Mouse (Mus musculus) megakaryocyte-erythroid progenitor cell, adult 5-6 weeks (primary cell): ENCODE measurements at regions not wholly inside any gene's neighbourhood (a gene's known extent, or its start where the extent isn't known, plus 50 kb on each side); places are given as distances from the start of the nearest gene placed in this dataset.

ENCODE experiments used
- ATAC-seq: replicated peaks from 2 replicates; pipeline ENCODE4 v1.8.0; 2016; ENCODE audit warnings: mild to moderate bottlenecking, inconsistent platforms; ENCODE audit not compliant: severe bottlenecking, poor library complexity, low FRiP score, low TSS enrichment

DNA sequence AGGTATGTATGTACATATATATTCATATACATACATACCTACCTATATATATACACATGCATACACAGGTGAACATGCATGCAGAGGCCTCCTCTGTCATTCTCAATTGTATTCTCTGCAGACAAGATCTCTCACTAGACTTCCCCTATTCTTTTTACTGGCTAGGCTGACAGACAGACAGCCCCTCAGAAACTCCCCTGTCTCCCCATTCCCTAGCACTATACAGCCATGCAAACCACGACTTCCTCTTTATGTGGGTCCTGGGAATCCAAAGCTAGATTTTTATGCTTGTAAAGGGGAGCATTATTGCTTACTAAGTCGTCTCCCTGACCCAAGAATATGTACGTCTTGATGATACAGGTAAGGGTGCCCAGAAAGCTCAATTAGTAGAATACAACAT is 86.9 kb downstream of the Fam124b start:
- no peak for ATAC-seq

DNA sequence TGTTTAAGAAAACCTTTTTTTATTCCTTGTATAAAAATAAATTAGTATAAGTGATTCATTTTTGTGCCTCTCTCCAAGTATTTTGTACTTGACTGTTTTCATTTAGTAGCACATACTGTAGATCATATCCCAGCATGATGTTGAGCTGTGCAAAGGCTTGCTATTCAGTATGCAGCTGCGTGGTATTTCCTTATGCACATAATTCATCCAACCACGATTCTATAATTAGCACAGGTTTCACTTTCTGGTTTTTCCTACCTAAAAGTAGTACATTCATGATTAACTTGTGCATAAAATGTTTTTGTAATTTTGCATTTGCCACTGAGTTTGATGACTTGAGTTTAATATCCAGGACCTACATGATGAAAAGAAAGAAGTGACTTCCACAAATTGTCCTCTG is 94.3 kb downstream of the Fam124b start:
- no peak for ATAC-seq

DNA sequence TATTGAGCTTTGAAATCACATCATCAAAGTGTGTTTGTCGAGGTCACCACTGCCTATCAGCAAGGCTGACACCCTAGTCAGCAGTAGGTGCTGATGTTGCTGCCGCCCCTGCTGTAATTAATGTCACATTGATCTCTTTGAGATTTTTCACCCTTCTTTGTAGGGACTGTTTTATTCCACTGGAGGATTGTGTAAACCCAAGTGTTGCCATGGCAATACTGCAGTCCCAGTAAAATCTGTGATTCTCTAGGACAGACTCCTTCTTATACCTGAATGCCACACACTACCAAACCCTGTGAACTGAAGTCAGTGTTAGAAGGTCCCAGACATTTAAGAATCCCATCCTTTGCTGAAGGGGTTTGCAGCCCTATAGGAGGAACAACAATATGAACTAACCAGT is 102.4 kb downstream of the Fam124b start:
- no peak for ATAC-seq

DNA sequence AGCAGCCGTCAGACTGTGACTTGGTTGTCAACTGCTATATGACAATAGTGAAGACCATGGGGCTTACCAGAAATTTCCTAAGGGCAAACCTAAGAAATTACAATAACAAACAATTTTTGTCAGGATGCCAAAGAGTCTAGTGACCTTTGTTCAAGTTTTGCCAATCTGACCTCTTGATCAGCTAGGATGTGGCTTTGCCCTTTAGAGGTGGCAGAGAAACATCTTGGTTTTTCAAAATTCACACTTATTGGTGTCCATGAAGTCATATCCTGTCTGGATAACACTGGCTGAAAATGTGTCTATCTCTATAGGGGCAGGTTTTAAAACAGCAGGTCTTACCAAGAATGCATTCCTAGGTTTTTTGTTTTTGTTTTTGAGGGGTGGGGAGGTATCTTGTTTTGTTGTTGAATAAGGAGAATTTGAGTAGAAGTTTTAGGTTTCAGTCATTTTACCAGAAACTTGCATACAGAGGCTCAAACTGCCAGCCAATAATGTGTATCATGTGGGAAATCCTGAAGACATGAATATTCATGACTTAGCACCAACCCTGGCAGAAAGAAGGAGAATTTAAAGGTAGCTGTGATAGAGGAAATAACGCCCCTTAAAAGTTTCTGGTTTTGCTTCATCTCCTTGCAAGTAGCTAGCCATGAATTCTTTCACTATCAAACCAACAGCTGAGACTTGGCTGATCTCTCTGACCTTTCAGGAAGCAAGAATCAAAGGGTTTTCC is 110.4 kb downstream of the Fam124b start:
- ATAC-seq, result no peak

DNA sequence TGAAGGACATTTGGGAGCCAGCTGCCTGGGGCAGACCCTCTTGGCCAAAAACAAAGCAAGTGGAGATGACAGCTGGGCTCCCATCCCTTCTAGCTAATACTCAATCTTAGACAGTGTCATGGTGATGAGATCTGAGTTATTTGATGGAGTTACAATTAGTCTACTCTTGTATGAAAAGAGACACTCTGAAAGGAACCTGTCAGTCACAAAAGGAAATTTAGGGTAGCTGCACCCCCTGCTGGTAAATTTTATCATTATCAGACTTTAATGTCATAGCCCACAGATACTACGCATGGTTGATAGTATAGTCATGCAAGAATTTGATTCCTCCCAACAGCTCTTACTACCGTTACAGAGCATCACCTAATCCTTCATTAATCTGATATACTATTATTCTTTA is 112.0 kb downstream of the Fam124b start:
- peak; percentile 74 for ATAC-seq

DNA sequence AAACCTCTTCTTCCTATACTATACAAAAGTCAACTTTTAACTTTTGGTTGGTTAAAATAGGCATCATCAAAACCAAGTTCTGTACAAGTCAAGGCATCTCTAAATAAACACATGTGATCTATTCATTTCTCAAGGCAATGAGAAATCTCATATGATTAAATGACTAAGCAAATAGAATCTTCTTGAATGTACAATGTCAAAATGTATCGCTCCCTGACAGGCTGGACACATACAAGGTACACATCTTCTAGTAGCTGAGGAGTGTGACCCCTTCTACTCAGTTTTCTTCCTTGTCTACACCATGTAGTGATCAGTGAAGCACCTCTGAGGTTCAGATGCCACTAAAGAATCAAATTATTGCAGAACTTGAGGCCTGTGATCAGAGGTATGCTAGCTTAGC is 120.0 kb downstream of the Fam124b start:
- no peak for ATAC-seq

DNA sequence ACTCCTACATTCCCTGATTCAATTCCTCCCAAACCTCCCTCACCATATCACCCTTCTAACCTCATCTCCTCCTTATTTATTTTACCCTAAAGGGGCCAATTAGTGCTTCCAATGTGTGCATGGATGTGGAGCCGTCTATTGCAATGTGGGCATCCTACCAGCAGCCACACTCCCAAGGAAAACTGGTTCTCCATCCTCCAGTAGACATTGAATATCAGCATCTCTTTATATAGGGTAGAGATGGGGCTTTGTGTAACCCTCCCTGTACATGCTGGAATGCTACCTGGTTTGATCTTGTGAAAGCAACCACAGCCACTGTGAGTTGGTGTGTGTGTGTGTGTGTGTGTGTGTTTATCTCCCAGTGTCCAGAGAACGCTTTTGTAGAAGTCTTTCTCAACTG is 126.5 kb downstream of the Fam124b start:
- no peak for ATAC-seq

DNA sequence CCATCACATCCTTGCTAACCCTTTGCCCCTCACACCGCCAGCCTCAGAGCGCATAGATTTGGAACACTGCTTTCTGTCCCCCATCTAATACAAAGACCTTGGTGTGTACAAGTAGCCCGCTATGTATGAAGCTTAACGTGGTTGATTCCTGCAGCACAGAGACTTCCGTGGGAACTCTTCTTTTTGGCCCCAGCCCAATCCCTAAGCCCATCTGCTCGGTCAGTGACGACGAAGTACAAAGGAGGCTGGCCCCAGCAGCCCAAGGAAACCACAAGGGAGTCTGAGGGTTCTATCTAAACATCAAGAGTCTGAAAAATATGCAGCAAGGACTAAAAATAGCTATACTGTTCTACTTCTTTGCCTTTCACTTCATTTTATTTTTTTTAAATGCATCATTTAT is 126.9 kb downstream of the Fam124b start:
- no peak for ATAC-seq

DNA sequence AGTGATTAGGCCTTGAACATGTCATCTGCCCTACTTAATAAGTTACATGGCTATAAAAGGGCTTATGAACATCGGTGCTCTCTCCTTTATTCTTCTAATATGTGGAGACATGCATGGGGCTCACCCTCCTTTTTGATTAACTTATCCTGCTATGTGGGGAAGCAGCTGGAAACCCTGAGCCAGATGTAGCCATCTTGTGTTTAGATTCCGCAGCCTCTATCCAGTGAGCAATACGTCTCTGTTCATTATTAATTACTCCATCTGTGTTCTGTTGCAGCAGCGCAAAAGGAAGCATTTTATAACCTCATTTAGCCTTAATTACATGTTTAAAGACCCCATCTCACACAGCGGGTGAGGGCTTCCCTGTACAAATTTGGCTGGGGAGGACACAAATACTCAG is 129.6 kb downstream of the Fam124b start:
- ATAC-seq, result no peak

DNA sequence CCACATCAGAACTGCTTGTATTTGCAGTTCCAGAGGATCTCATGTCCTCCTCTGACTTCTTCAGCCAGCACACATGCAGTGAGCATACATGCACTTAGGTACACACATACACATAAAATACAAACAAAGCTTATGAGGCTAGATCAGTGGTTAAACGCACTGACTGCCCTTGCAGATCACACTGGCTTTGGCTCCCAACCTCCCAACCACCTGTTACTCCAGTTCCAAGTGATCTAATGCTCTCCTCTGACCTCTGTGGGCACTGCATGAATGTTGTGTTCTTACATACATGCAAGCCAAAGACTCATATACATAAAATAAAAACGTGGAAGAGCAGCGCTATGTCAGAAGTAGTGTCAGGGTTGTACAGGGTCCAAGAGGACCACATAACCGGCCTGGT is 141.9 kb downstream of the Fam124b start:
- ATAC-seq, result no peak

DNA sequence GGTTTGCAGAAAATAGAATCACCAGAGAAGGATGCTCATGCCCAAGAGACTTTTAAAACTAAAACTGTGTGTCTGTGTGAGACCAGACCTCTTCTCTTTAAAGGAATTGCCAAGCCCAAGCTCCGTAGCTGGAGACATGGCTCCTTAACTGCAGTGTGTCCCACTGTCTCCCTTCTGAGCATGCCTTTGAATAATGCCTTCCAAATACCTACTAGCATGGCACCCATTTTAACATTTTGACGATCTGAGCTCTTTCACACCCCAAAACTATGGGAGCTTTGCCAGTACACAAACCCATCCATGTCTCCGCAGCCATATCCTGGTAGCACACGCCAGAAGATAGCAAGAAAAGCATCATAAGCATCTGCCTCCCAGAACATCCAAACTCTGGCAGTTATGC is 143.9 kb downstream of the Fam124b start:
- no peak for ATAC-seq

DNA sequence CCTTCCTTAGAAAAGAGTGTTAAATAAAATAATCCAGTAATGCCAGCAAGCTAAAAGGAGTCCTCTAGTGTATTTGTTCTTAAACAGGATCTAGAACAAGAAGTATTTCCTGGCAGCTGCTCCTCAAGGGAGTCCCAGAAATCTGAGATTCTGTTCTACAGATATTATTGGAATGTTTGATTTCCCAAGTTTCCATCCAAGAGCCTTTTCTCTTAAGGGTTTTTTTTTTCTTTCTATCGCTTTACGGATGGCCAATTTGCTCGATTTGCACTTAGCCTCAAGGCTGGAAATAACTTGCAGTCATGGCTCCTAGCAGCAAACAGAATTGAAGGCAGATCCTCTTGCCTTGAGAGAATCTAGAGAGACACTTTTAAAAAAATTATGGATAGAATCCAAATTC is 144.3 kb downstream of the Fam124b start:
- ATAC-seq, result no peak

DNA sequence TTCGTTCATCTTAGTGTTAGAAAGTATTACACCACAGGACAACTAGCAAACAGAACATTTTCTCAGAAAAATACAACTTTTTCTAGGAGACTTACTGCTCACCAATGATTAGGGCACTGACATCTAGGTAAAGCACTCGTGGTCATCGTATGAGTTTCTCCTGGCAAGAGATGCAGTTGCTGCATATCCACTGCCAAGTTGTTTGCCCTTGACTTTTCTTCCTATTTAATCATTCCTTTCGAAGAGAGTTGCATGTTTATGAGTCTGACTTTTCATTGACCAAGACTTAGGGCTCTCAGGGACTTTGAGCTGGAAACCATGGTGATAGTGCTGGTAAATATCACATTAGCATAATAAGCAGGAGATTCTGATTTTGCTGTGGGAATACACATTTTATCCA is 149.1 kb downstream of the Fam124b start:
- no peak for ATAC-seq

DNA sequence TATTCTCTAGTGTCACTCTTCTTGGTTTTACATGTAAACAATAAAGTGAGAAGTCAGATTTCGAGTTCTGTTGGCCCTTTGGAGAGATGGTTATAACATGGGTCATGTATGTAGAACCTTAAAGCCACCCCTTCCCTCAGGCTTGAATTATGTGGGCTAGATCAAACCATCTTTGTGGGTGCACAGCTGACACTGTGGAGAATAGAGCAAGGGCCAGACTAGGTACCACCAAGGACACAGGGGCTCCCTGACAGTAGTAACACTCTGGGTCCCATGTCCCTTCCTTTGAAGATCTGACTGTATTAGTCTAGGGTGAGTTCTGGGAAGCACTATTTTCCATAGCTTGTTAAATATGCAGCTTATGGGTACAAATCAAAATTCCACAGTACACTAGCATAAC is 156.2 kb downstream of the Fam124b start:
- ATAC-seq, result no peak

DNA sequence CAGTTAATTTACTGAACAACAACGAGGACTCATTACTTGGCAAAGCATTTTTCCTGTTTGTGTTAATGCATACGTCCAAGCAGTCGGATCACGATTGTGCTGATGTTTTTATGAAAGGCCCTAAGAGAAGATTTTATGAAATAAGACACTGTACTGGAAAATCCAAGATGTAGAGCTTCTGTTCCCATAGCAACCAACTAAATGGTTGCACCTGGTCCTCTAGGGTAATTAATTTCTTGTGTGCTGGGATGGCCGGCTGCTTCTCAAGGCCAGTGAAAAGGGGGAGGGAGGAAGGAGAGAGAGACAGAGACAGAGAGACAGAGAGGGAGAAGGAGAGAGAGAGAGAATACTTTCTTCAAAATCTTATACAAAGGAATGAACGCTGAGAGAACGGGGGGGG is 156.6 kb downstream of the Fam124b start:
- no peak for ATAC-seq

DNA sequence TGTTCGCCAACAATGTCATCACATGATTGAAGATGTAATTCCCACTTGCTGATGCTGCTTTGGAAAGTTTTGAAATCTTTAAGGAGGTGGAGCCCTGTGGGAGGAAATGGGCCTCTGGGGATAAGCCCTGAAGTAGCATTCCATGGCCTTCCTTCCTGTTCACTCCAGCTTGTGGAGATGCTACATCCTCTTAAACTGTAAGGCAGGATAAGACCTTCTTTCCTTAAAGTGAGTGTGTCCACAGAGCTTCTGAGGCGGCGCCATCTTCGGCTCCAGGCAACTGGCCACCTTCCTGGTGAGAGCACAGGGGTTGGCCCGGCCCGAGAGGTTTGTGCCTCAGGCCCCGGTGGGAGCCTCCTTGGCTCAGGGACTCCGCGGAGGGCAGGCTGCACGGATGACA is 173.1 kb downstream of the Fam124b start:
- no peak for ATAC-seq

DNA sequence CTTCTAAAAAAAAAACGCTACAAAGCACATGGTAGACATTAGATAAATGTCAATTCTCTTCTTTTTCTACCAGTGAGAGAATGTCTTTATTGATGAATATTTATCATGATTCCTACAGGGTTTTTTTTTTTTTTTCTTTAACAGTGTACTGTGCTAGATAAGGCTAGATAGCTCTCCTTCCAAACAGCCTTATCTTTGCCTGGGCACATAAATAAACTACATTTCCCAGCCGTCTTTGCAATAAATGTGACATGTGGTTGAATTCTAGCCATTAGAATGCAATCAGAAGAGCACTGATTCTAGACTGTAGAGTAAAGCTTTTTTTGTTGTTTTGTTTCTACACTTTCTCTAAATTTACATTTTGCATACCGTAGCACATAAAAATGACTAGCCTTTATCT is 177.9 kb downstream of the Fam124b start:
- ATAC-seq, result peak; percentile 67

DNA sequence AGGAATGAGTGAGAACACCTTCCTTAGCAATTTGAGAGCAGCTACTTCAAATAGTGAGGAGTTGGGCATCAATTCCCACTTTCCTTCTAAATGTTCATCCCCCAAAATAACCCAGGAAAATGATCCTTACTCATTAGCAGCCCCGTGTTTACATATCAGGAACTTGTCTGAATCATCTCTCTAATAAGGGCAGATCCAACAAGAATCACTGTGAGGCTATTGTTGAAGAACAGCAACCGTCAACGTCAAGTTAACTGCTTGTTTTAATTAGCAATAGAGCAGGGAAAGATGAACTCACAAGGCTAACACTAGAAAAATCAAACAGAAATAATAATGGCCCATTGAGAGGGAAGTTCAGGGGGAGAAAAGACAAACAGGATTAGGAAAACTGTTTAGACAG is 178.4 kb downstream of the Fam124b start:
- no peak for ATAC-seq

DNA sequence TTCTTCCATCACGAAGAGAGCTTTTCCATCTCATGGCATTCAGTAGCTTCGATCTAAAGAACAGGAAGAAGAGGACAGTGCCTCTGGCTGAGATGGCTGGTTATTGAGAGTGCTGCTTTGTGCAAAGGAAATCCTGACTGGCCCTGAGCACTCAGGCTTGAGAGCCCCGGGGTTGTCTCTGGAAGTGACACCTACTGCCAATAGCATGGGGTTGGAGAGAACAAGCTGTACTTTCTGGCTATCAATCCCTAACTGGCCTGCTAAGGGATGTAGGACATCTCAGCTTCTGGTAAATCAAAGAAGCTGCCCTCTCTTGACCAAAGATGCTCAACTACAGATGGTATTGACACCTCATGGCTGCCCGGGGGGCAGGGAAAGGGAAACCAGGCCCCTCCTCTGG is 178.2 kb upstream of the Serpine2 start:
- no peak for ATAC-seq

DNA sequence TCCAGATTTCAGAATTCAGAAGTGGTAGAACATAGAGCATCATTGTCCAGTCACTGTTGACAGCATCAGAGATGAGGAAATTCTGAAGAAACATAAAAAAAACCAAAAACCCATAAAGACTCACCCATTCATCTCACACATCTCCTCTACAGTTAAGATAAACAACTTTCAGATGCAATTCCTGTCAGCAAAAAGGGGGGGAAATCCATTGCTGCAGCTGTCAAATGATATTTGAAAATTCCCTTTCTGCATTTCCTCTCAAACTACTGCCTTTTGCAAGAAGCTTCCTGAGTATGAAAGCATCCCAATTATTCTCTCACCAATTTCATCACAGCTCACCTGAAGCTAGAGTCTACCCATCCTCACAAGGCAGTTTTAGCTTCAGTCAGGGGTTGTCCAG is 177.1 kb upstream of the Serpine2 start:
- no peak for ATAC-seq

DNA sequence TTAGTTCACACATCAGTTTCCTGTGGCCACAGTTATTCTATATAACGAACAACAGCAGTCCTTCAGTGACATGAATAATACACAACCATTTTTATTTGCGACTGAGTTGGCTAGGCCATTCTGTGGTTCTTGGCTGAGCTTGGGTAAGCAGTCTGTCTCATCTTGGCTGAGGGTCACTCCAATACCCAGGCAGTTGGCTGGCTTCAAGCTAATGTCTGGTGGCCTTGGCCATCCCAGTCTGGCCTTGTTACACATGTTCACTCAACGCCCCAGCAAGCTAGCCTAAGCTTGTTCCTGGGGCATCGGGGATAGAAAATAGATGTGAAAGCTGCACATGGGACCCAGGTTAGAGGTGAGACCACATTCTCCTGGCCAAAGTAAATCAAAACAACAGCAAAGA is 175.5 kb upstream of the Serpine2 start:
- ATAC-seq, result no peak

DNA sequence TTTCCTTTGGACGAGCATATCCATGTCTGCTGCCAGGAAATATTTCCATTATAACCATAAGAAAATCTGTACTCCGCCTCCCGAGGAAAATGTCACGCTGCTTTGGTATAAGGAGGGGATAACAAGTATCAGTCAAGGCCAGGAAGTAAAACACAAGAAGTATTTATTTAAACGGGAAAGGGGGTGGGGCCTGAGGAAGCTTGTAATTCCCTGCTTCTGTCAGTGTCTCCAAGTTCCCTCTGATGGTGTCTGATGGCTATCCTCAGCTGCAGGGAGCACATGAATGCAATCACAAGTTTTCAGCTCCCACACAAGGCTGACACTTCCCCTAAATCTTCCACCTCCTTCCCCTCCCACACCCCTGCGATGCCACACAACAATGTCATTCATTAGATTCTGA is 172.5 kb upstream of the Serpine2 start:
- no peak for ATAC-seq
